Mouse (Mus musculus) left cerebral cortex, adult 8-10 months (tissue): Measurements from ENCODE around the gene Hlcs. TPM values are rescaled to one million over a fixed set of nuclear protein-coding genes. Genes with fewer than 3 reads are reported as not detected.
"Not testable (repeated sequence)": the region's sequence is repeated elsewhere in the genome, so short reads cannot be mapped to it uniquely, and the experiment has no call there.

Experiments used
- DNase-seq, 2 experiments: peaks; one replicate each; pipeline ENCODE4 v3.0.0; 2022; ENCODE audit warnings: low spot score in 2 of 2
- total RNA-seq, 4 experiments: library from RNA; stranded (reverse); gene quantifications; 2 replicates each; pipeline ENCODE4 v1.2.4; 2022

Gene Hlcs
- total RNA-seq = 10 to 100 TPM; 18.8 to 22.9 (median 21.6) TPM

DNA sequence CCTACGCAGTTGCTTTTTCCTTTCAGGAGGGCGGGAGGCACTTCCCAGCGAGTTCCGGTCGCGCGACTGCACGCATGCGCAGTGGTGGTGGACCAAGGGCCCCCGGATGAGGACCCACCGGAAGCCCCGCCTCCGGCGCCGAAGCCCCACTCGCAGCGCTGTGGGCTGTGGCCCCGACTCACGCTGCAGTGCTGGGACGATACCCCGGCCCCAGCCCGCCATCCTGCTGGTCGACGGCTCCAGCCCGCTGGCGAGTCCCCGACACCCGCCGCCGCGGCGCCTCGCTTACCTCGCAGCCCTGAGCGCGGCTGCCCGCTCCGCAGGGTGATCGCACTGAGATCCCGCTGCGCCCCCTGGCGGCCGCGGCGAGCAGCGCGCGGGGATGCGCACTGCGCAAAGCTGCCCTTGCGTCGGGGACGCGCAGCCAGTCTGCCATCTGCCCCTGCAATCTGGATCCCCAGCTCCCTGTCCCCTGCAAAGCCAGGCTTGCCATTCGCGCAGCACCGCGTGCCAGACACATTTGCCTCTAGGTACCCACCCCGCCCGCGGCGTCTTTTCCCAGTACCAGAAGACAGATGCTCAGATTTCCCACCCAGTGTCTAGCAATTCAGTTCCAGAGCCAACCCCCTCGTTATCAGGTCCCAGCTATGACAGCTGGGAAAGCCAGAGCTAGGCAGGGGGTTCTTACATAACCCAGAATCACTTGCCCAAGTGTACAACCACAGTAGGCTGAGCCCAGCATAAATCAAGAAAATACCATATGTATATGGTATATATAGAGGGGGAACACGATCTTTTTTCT is at the start of gene Hlcs:
Gene Hlcs (minus strand): TSS at position 343 of the 802 bp plus-strand sequence.
- peak; percentile 96 for DNase-seq

DNA sequence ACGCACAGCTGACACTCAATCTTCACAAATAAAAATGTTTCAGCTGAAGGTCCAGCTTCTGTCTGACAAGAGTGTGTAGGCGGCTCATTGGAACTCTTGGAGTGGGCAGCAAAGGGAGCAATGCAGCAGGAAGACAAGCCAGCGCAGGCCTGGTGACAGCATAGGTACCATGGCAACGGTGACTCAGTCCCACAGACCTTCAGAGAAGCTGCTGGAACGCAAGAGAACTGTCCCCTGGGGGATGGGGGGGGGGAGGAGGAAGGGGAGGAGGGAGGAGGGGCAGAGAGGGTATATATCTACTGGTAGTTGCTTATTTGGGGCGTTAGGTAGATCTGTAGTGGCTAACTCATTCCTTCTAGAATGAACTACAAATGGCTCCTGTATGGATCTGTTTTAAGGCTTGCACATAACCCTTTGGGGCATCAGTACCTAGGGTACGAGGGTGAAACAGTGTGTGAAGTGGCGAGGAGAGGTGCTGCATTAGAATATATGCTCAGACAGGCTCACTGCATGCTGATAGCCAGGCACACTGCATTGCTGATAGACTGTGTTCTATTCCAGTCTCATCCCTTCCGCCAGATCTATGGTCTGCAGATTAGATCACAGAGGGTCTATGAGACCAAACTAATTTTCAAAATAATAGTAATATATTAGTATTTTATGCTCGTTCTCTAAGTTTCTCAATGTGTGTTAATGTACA is 49.0 kb upstream of the Hlcs start:
- peak; percentile 36 to 95 for DNase-seq

DNA sequence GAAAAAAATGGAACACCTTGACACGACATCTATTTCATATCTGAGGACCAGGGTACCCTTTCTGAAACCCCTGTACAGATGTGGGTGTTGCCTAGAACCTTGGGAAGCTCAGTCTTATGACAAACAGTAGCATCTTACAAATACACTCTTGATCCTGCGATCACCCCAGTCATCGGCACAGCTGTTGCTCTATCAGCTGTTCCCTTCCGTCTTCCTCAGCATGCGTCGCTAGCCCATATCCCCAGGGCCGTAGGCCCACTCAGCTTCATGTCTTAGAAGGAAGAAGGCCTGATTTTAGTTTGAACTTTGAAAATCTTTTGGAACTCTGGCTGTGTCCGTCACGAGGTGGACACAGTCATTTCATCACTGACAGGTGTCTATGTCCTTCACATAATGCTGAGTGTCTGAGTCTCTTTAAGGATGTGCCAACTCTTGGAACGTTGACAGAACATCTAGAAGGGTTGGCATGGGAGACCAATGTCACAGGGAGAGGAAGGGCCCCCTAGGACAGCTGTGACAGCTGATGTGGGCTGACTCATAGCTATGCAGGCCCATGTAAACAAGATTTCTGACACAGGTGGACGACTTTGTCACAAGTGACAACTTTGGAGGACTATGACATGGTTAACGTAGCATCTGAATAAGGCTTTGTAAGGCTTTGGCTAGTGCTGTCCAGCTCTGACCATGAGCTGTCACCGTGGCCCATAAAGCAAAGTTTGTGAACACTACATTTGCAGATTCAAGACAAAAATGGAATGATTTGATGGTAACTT is 47.4 kb upstream of the Hlcs start:
- DNase-seq = no peak

DNA sequence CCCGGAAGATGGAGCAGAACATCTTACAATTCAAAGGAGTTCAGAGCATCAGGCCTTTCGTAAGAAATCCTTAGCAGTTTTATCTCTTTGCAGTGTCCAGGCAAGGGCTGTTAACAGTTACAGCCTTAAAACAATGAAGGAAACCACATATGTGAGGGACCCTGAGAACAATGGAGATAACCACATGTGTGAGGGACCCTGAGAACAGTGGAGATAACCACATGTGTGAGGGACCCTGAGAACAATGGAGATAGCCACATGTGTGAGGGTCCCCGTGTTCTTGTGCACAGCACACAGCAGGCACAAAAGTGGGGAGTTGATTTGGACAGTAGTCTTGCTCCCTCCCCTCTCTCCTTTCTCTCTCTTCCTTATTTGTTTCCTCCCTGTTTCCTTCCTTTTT is 44.7 kb upstream of the Hlcs start:
- DNase-seq = no peak

DNA sequence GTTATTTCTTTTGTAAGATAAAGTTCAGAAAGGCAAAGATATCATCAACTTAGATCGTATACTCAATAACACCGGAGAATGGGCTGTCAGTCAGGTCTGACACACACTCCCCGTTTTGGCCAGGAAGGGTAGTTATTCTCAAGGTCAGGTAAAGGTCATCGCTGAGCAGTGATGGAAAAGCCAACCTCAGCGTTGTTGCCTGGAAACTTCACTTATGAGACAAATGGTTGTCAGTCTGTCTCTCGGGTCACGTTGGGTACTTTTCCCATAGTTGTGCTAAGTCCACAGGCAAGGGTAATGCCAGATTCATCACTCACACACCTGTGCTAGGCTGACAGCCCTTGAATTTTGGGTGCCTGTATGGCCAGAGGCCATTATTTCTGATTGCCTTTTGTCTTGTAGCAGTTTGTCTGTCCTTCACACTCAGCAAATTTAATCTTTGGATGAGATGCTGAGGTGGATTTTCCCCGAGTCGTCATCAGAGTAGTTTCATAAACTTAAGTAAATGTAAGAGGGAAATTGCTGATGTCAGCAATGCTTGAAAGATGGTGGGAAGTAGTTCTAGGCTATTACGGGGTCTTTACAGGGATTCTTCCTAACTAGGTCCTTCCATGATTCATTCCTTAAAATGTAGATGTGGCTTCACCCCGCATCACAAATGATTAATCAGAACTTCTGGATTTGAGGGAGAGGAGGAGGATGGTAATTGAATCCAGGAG is 43.6 kb upstream of the Hlcs start:
- DNase-seq = no peak

DNA sequence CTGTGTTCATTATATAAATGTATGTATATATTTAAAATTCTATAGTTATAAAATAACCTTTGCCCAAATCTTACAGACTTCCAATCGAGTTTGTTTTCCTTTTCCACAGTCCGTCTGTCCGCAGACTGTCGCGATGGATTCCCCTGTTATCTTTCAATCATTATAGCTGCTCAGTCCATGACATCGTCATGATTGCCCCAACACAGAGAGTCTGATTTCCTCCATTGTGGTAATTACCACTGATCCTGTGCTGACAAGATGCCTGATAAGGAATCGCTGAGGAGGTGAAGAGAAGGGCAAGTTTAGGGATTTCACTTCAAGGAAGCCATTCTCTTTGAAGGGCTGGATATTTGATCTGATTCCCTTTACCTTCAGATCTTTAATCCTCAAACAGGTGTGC is 42.7 kb upstream of the Hlcs start:
- DNase-seq = no peak

DNA sequence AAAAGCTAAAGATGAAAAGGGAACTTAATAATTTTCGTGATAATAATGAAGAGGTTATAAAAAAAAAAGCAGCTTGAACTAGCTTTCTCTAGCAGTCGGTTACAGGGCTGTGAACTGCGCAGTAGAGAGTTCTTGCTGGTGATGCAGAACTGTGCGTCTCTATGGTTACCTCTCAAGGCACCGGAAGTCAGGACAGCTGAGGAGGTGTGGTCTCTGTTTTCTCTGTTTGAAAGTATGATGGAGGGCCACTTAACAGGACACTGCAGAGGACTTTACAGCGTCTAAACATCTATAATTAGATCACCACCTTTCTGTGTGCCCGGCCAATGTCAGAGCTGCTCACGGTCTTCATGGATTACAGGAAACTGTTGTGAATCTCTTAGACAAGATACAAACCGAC is 41.1 kb upstream of the Hlcs start:
- DNase-seq = no peak

DNA sequence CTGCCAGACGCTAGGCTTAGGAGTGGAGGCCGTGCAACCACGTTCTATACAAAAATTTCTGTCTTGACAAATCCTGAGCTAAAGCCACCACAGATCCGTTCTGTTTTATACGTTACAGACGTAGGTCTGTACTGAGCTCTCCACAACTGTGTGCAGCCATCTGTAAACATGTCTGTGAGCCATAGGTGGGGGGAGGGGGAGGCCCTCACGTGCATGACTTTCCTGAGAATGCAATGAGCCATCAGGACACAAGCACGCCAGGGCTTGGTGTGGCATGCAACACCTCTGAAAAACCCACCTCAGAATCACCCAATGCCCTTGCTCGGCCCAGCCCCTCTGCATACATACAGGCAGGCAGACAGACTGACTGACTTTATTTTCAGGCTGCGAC is 36.9 kb upstream of the Hlcs start:
- DNase-seq = no peak

DNA sequence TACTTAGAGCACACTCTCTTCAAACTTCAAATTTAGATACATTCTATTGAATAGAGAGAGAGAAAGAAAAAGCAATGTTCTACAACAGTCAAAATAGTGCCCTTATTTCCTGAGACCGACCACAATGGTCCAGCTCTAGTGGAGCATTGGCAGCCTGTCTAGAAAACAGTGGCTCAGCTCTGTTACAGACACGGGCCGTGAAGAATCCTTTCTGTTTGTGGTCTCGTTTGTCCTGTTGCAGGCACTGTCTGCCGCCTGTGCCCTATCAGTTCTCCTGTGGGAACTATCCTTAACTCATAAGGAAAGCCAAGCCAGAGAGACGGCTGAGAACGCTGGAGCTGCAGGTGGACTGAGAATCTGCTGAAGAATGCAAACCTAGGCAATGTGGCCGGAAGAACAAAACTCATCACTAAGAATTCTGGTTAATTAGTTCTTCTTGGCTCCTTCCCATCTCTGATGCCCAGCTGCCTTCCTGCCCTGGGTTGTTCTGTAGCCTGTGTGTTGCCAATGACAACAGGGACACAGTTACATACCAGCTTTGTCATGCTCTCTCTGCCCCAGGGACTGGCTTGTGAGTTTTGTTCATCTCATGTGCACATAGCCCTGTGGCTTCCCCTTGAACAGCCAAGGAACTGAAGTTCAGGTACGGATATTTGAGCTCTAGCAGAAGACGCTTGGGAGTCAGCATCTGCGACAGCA is 36.4 kb upstream of the Hlcs start:
- no peak for DNase-seq

DNA sequence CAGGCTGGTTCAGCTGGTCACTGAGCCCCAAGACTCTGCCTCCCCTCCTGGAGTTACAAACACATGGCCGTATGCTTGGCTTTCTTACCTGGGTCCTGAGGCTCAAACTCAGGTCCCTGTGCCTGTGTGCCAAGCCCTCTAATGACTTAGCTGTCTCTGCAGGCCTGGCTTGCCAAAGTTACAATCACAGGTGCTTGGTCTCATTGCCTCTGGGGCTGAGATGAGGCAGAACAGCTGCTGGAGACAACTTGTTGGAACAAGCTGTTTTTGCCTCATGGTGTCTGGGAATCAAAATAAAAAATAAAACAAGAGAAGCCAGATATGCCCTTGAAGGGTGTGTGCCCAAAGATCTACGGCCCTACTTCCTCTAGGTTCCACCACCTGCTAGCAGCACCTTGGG is 35.4 kb upstream of the Hlcs start:
- no peak for DNase-seq

DNA sequence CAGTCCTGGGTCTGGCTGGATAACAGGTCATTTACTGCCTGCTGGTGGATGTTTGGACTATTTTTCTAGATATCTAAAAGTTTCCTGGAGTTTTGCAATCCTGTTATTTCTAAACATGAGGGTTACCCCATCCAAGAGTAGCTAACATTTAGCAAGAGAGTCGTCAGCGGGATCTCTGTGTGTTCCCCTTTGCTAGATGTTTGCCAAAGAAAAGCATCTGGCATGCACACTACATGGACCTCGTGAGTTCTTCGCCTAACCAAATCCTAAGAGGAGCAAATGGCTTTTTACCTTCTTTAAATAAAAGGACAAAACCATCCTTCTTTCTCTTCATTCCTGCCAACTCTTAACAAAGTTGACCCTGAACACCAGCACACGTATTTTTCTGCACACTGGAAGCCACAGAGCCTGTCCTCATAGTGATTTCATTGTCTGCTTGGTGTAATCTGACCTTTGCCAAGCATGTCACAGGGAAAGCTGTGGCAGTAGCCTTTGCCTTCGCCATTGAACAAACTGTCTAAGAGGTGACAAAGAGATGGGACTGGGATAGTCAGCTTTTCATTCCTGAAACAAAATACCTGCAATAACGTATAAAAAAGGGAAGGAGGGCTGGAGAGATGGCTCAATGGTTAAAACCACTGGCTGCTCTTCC is 33.8 kb upstream of the Hlcs start:
- no peak for DNase-seq

DNA sequence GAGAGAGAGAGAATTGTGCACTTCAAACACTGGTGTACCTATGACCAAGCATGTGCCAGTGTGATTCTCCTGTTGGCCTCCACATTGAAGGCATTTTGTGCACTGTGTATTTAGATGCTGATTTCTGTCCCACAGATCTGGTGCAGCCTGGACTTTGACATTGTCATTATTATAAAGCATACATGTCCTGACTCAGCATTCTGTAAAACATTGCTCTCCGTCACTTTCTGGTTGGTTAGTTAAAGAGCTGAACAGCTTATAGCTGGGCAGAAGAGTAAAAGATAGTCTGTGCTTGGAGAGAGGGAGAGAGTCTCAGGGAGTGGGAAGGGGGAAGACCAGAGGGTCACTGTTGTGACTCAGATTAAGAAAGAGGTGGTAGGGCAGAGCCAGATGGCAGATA is 32.4 kb upstream of the Hlcs start:
- no peak for DNase-seq

DNA sequence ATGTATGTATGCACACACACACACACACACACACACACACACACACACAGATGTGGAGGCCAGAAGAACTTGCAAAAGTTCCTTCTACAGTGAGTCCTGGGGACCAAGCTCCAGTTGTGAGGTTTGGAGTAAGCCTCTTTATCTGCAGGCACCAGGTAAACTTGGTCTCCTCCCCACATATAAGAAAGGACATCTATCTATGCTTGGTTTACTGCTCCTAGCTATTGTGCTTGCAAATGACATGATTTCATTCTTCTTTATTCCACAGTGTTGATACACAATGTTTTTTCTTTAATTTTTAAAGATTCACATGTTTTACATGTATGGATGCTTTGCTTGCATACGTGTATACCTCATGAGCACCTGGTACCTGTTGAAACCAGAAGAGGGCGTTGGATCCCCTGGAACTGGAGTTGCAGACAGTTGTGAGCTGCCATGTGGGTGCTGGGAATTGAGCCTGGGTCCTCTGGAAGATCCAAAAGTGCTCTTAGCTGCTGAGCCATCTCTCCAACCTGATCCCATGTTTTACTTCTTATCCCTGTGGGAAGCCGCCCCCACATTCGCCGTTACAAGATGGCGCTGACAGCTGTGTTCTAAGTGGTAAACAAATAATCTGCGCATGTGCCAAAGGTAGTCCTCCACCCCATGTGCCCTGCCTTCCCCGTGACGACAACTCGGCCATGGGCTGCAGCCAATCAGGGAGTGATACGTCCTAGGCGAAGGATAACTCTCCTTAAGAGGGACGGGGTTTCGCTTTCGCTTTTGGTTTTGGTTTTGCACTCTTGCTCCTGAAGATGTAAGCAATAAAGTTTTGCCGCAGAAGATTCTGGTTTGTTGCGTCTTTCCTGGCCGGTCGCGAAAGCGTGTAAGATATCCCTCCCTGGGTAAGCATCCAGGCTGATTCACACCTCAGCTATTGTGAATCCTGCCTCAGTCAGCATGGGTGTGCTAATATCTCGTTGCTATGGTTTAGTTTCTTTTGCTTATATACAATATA is 26.1 kb upstream of the Hlcs start:
- DNase-seq = not testable (repeated sequence)

DNA sequence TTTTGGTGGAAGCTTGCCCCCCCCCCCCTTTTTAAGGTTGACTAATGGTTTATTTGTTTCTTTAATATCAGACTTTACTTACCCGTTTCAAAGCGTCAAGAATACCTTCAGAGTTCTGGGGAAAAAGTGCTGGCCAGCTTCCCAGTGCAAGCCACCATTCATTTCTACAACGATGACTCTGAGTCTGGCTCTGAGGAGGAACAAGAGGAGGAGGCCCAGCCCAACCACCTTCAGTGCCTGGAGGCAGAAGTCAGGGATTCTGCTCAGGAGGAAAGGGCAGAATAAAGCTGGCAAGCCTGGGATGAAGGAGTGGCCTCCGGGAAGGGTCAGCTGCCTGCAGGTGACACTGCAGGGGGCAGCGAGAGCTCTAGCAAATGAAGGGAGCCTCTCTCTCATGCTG is 22.3 kb upstream of the Hlcs start:
- no peak for DNase-seq

DNA sequence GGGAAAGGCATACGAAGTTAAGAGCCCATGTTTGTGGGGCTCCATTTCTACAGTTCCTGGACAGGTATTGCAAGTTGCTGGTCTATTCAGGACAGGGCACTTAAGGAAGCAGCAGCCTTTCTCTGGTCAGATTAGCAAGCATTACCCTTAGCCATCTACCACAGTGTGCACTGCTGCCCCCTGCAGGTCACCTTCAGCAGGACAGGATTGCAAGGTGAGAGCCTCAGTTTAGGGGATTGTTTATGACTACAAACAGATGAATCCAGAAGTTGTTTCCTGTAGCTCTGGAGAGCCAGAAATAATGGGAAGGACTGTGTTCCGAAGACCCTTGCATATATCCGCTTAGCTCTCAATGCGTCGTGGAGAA is 18.5 kb upstream of the Hlcs start:
- DNase-seq = no peak

DNA sequence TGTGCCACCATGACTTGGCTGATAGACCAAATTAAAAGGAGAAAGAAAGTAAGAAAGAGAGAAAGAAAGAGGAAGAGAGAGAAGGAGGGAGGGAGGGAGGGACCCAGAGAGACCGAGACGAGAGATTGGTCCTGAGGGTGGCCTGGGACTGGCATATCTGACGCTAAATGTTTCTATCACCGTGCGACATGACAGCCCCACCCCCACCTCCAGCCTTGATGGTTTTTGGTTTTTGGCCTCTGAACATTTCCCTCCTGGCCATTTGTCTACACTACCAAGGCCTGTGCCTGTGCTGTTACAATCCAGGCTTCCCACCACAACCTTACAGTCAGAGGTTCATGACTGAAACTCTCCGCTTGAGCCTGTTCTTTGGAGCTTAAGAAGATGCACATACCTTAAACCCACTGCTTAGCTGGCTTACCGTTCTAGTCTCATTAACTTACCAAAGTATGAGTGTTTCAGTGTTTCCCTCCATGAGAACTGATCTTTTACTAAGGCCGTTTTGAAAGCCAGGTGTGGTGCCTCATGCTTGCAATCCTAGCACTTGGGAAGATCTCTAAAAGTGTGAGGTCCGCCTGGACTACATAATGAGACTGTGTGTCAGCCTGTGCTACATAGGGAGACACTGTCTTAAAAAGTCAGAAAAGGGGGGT is 18.0 kb upstream of the Hlcs start:
- no peak for DNase-seq

DNA sequence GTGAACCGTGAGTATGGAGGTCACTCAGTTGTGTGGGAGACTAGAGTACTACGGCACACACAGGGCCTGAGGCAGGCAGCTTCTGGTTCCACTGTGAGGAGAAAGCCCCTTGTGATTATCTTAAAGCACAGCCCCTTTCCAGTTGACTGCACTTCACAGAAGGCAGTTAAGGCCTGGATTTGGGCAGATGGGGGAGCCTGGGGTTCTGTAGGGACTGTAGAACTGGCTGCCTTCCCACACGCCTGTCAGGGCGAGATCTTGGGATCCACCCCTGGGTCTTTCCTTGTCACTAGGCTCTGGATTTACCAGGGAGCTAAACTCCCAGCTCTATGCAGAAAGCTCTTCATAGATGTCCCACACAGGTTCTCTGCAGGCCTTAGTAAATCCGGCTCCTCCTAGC is 17.1 kb upstream of the Hlcs start:
- no peak for DNase-seq
